Mouse (Mus musculus) liver, embryonic 14.5 days (tissue): ENCODE measurements around the gene Fubp1. TPM values are rescaled to one million over a fixed set of nuclear protein-coding genes. Genes with fewer than 3 reads are reported as not detected.

Source experiments
- ATAC-seq: fragments of 200-750 bp; cut with Nextera tagmentation; 2 replicates; pipeline ENCODE4 v1.8.0; 2017; ENCODE audit warnings: moderate number of reproducible peaks, mild to moderate bottlenecking, moderate library complexity; ENCODE audit not compliant: insufficient read depth
- DNase-seq, 3 experiments: peaks; one replicate each; pipeline ENCODE4 v3.0.0-alpha.2; 2012 to 2013; ENCODE audit warnings: low read depth in 3 of 3, low spot score in 3 of 3
- H3K27ac ChIP-seq: fragments of 300-500 bp; sonication (generic); 2 replicates; pipeline ENCODE4 v1.5.1; 2014; ENCODE audit warnings: moderate library complexity, mild to moderate bottlenecking, control low read depth, inconsistent platforms
- H3K27me3 ChIP-seq: fragments of 300-500 bp; sonication (generic); 2 replicates; pipeline ENCODE4 v1.6.1; 2014; ENCODE audit warnings: mild to moderate bottlenecking, low read length, moderate library complexity; ENCODE audit not compliant: control insufficient read depth, insufficient read depth
- H3K36me3 ChIP-seq: fragments of 300-500 bp; sonication (generic); replicated peaks from 2 replicates; pipeline ENCODE4 v1.6.1; 2014; ENCODE audit warnings: low read depth; ENCODE audit not compliant: control insufficient read depth, insufficient read depth
- H3K4me1 ChIP-seq, 2 experiments: fragments of 200-500 bp in 1 of 2; fragments of 300-500 bp in 1 of 2; sonication (generic) in 1 of 2; replicated peaks; 2 replicates each; pipeline ENCODE4 v1.6.1; 2012 to 2014; ENCODE audit warnings: antibody characterized with exemption in 1 of 2, inconsistent platforms in 1 of 2, low read length in 1 of 2; ENCODE audit not compliant: control insufficient read depth in 2 of 2, insufficient read depth in 2 of 2
- H3K4me2 ChIP-seq: fragments of 300-500 bp; sonication (generic); 2 replicates; pipeline ENCODE4 v1.6.1; 2014; ENCODE audit warnings: low read depth, mild to moderate bottlenecking, control low read depth, moderate library complexity
- H3K4me3 ChIP-seq, 2 experiments: fragments of 200-500 bp in 1 of 2; fragments of 300-500 bp in 1 of 2; sonication (generic) in 1 of 2; 2 replicates each; pipeline ENCODE4 v1.5.1; 2012 to 2014; ENCODE audit warnings: low read depth in 2 of 2, low read length in 2 of 2, mild to moderate bottlenecking in 2 of 2, control low read depth in 1 of 2, inconsistent platforms in 1 of 2, moderate library complexity in 1 of 2; ENCODE audit not compliant: insufficient read depth in 1 of 2
- H3K9ac ChIP-seq: fragments of 300-500 bp; sonication (generic); replicated peaks from 2 replicates; pipeline ENCODE4 v1.6.1; 2014; ENCODE audit warnings: mild to moderate bottlenecking, control low read depth, moderate library complexity
- H3K9me3 ChIP-seq: fragments of 300-500 bp; sonication (generic); 2 replicates; pipeline ENCODE4 v1.6.1; 2016; ENCODE audit warnings: low read length, mixed read lengths; ENCODE audit not compliant: control insufficient read depth
- CTCF ChIP-seq: IDR thresholded peaks from 2 replicates; pipeline ENCODE4 v1.5.1; 2016; ENCODE audit warnings: antibody characterized with exemption, low read depth, control low read depth
- EP300 ChIP-seq: IDR thresholded peaks from 2 replicates; pipeline ENCODE4 v1.6.1; 2016; ENCODE audit warnings: antibody characterized with exemption, low read depth
- WGBS: fragments of 180-500 bp; shearing (Covaris S2); extraction: QIAGEN DNeasy Blood & Tissue Kit; methylation state at CpG from one replicate; pipeline ENCODE4 v1.1.7; 2014; ENCODE audit not compliant: insufficient replicate concordance; 5-methylcytosine and 5-hydroxymethylcytosine counted together
- polyA plus RNA-seq, 2 experiments: library from polyadenylated mRNA; depleted of rRNA in 1 of 2; stranded (reverse) in 1 of 2; unstranded in 1 of 2; fragments of >200 nt; fragmentation: Nextera tagmentation in 1 of 2; extraction: Ambion mirVana in 1 of 2; gene quantifications; 2 replicates each; pipeline versions ENCODE4 v1.2.1 to v1.2.3; 2012 to 2014

Gene Fubp1
- polyA plus RNA-seq, 2 experiments, result 50.8 to 64.6 TPM

DNA sequence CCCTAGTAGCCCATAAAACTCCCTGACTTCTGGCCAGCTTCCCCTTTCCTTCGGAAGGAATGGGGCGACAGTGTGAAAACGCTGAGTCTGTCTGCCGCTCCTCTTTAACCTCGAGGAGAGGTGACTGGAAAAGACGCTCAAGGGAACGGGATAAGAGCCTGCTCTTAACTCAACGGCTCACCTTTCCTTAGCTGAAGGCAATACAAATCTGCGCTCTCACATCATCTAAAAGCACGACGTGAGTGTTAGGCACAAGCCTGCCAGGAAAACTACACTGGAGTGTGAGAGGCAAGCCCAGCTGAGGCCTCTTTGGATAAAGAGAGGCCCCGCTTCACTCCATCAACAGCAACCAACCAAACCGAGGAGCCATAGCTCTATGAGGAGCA is 55.8 kb downstream of the Fubp1 start, which contains the start of gene Nexn:
Gene Nexn (minus strand): TSS at position 315 of the 386 bp plus-strand sequence.
- Histone ChIP-seq H3K27me3 (peaks cover 56% of the 10 kb centered on the region), H3K4me2 (peak within 1 kb of the TSS; percentile 74), H3K4me3 (peak within 1 kb of the TSS; percentile 44 to 55), H3K27ac (no peak within 1 kb of the TSS), H3K9ac (no peak within 1 kb of the TSS; the same call in 1 of the 2 replicates), H3K36me3 (no peaks in the 10 kb centered on the region), H3K4me1 (peaks cover 0 to 8% of the 10 kb centered on the region in 2 experiments; a peak in 2 of 4 replicates), H3K9me3 (no peaks in the 10 kb centered on the region)
- WGBS, result 7% methylated on average over 13 of the region's 13 CpGs
- DNase-seq (no peak), ATAC-seq (no peak)
- no peak for TF ChIP-seq EP300
- TF ChIP-seq CTCF, result no peak

DNA sequence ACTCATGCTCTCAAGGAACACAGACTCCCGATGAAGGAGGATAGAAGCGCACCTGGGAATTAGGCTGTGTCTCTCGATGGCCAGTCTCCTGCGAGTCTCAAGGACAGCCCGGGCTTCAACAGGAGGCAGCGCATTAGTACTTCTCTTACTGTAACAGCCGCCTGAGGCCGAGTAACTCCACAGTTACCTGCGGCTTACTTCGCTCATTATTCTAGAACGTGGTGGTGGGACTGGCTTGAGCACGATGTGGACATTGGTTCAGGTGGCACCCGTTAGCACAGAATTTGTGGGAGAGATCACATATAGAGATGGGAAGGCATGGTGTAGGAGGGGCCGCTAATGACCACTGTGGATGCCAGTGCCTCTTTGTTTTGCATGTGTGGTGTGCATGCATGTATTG is 57.9 kb downstream of the Fubp1 start:
- no peaks in the 10 kb centered on the region for H3K9me3 ChIP-seq
- WGBS, result 72% methylated on average over 14 of the region's 14 CpGs
- no peak overlapping the region for H3K27ac ChIP-seq
- H3K4me1 ChIP-seq, result peaks cover 0 to 2% of the 10 kb centered on the region in 2 experiments; a peak in 1 of 4 replicates
- no peak overlapping the region for H3K4me2 ChIP-seq
- H3K4me3 ChIP-seq, result no peak overlapping the region
- no peaks in the 10 kb centered on the region for H3K36me3 ChIP-seq
- no peak for ATAC-seq
- TF ChIP-seq EP300 (no peak), CTCF (no peak)
- H3K9ac ChIP-seq, result no peak overlapping the region
- H3K27me3 ChIP-seq, result peaks cover 49% of the 10 kb centered on the region
- DNase-seq, result no peak

DNA sequence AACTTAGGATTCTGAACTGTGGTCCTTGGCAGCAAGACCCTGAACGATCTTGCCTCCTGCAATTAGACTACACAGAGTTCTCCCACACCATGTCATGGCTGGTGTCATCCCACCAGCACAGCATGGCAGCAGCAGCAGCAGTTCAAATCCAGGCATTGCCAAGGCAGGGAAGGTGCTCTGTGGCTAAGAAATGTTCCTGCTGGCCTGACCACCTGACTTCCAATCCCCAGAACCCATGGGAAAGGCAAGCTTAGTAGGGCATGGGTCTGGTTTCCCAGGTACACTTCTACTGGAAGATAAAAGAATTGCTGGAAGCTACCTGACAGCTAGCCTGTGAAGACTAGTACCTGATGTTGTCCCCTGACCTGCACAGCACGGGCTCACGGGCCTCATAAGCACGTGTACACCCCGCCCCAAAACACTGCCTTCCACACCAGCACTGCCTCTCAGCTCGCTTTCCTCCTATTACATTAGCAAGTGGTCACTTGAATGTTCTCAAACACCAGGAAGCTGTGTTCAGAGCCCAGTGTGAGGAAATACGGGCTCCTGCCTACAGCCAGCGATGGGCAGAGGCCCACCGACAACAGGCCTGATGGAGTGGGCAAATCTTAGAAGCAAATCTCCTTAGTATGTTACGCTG is 61.0 kb downstream of the Fubp1 start:
- Histone ChIP-seq H3K4me3 (no peak overlapping the region), H3K4me2 (no peak overlapping the region), H3K27ac (no peak overlapping the region), H3K4me1 (no peaks in the 10 kb centered on the region), H3K27me3 (peaks cover 18% of the 10 kb centered on the region), H3K36me3 (no peaks in the 10 kb centered on the region), H3K9me3 (no peaks in the 10 kb centered on the region), H3K9ac (no peak overlapping the region)
- DNase-seq (no peak), ATAC-seq (no peak)
- 80% methylated on average over 10 of the region's 10 CpGs for WGBS
- TF ChIP-seq CTCF (no peak), EP300 (no peak)

DNA sequence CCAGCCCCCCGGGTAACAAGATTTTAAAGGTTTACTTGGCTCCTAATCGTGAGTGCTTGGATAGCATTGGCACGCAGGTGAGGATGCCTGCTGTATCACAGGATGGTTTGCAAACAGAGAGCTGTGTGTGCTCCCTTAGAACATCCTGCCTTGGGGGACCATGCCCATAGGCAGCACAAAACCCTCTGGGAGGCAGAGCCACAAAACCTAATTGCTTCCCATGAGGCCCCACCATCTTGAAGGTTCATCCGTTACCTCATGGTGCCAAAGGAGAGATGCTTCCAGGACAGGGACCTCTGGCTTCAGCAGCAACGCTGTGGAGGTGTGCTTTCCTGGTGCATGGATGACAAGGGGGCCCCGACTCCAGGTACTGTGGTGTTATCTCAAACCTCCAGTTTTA is 61.7 kb downstream of the Fubp1 start:
- Histone ChIP-seq H3K27ac (no peak overlapping the region), H3K9me3 (no peaks in the 10 kb centered on the region), H3K4me1 (no peaks in the 10 kb centered on the region), H3K36me3 (no peaks in the 10 kb centered on the region), H3K27me3 (peaks cover 11% of the 10 kb centered on the region), H3K4me3 (no peak overlapping the region), H3K4me2 (no peak overlapping the region), H3K9ac (no peak overlapping the region)
- DNase-seq (no peak), ATAC-seq (no peak)
- WGBS, result 67% methylated on average over 6 of the region's 6 CpGs
- TF ChIP-seq EP300, result no peak
- no peak for TF ChIP-seq CTCF

DNA sequence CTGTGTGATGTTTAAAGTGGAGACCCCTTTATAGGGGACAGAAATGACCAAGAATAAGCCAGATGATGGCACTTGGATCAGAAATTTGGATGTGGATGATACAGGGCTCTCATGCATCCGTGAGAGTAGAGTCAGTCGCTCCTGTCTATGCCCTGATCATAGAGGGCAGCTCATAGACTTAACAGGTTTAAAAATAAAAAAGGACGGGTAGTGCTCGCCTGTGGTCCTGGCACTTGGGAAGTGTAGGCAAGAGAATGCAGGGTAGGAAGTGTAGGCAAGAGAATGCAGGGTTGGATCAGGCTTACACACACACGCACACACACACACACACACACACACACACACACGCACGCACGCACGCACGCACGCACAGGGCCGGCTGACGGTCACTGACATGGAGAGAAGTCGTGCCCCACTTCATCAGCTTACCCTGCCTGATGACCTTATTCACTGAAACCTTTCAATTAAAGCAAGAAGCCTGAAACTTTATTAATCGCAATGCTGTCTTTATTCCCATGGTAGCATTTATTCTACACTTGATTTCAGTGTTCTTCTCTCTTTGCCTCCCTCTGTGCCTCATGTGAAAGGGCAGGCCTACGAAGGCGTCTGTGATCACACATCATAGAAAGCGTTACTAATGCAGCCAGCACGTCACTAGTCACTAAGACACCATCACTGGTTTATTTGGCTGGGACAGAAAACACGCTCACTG is 62.9 kb downstream of the Fubp1 start:
- H3K4me2 ChIP-seq, result no peak overlapping the region
- no peak overlapping the region for H3K9ac ChIP-seq
- no peaks in the 10 kb centered on the region for H3K36me3 ChIP-seq
- no peak for TF ChIP-seq CTCF
- no peak for TF ChIP-seq EP300
- no peaks in the 10 kb centered on the region for H3K9me3 ChIP-seq
- H3K4me3 ChIP-seq, result no peak overlapping the region
- H3K27ac ChIP-seq, result no peak overlapping the region
- H3K27me3 ChIP-seq, result no peaks in the 10 kb centered on the region
- DNase-seq (no peak), ATAC-seq (no peak)
- no peaks in the 10 kb centered on the region for H3K4me1 ChIP-seq
- WGBS, result 79% methylated on average over 20 of the region's 20 CpGs
